Mouse (Mus musculus) testis, adult 10 weeks (tissue): ENCODE data around the gene Pitpnm2. TPM values are rescaled to one million over a fixed set of nuclear protein-coding genes. Genes with fewer than 3 reads are reported as not detected.

Experiments
- polyA plus RNA-seq: library from polyadenylated mRNA; stranded (reverse); fragments of 350-450 nt; fragmentation: Illumina TruSeq; extraction: RNeasy Lipid Tissue Mini Kit (QIAGEN cat#74804); gene quantifications from one replicate; pipeline ENCODE4 v1.2.3, GENCODE M21; 2014; ENCODE audit warnings: low read depth, low replicate concordance

The Pitpnm2 gene
- 12.0 TPM for polyA plus RNA-seq

GRCm38 (mm10) chr5:124249614-124250591 is at the start of gene Pitpnm2:
Pitpnm2 (minus strand) TSS chr5:124249760.

DNA sequence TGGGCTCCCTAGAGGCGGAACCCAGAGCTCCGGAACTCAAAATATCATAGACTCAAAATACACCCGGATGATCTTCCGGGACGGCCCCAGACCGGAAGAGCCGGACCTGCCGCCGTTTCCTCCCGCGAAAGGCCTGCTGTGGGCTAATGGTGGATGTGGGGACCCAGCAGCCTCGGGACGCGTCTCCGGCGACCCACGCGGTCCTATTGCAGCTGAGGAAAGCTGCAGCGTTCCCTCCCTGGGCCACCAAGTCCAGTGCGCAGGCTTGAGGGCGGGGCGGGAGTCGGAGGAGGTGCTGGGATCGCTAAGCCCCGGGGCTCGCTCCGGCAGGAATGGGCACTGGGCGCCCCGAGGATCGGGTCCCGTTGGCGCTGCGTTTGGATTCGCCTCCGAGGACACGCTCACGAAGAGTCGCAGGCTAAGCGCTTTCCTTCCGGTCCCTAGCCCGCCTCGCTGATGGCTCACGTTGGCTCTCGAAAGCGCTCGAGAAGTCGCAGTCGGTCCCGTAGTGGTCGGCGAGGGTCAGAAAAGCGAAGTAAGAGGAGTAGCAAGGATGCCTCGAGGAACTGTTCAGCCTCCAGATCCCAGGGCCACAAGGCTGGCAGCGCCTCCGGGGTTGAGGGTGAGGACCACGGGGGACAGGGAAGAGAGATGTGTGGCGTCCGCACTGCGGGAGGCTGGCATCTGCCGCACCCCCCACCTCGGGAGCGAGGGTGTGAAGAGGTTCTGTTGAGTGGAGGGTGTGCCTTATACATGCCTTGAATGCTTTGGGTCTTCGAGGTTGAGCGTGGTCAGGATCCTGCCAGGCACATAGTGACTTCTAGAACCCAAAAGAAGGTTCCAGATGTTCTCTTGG is 133.3 kb downstream of the Pitpnm2 start, which contains the start of gene Arl6ip4:
Arl6ip4 (plus strand) TSS at position 100 of the 856 bp plus-strand sequence.

DNA sequence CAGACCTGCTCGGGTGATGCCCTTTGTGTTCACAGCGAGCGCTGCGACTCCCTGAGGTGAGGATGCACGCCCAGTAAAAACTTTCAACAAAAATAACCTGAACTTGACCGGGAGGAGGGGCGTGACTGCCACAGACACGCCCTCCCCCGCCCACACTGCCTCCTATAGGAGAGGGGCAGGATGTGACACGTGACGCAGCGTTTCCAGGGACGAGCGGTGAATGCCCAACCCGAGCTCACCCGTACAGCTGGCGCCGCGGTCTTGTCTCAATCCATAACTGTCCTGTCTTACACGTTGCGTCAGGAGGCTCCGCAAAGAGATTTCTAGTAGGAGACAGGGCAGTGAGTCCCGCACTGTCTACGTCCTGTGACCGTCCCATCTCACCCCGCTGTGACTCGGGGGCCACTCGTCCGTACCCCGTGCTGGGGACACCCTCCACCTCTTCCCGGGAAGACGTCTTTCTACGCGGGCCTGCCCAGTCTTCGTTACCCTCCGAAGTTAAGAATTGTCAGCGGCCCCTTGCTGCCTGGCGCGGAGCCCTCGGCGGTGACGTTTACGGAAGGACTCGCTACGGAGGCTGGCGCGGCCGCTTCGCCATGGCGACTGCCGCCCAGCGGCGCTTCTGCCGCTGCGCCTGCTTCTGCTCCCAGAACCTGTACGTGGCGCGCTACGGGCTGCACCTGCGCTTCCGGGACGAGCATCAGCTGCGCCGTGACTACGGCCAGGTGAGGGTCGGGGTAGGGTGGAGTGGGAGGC is 137.6 kb downstream of the Pitpnm2 start, which contains the start of gene Ogfod2:
Ogfod2 (plus strand) TSS at position 556 of the 756 bp plus-strand sequence.

GRCm38 (mm10) chr5:124095596-124096232 is 153.8 kb downstream of the Pitpnm2 start, which contains the start of gene Abcb9:
Abcb9 (minus strand) TSS chr5:124095798.

Other genes starting within 250 kb of the Pitpnm2 start
- gene Vps37b, start 217.5 kb downstream of the Pitpnm2 start, polyA plus RNA-seq = 7.9 TPM
- 1.3 TPM for gene Abcb9, start 154.0 kb downstream of the Pitpnm2 start, polyA plus RNA-seq
- gene Ogfod2, start 137.5 kb downstream of the Pitpnm2 start, polyA plus RNA-seq = 3.0 TPM
- gene Arl6ip4, start 133.7 kb downstream of the Pitpnm2 start, polyA plus RNA-seq = 4.3 TPM
- gene Mphosph9, start 78.2 kb upstream of the Pitpnm2 start, polyA plus RNA-seq = 51.4 TPM
- gene 2810006K23Rik, start 78.3 kb upstream of the Pitpnm2 start, polyA plus RNA-seq = 7.6 TPM
- gene Cdk2ap1, start 113.3 kb upstream of the Pitpnm2 start, polyA plus RNA-seq = 44.7 TPM
- gene Sbno1, start 176.2 kb upstream of the Pitpnm2 start, polyA plus RNA-seq = 238 TPM
- gene Kmt5a, start 190.2 kb upstream of the Pitpnm2 start, polyA plus RNA-seq = 31.7 TPM
- gene Rilpl2, start 228.6 kb upstream of the Pitpnm2 start, polyA plus RNA-seq = 2.6 TPM
- 4.8 TPM for gene Snrnp35, start 233.4 kb upstream of the Pitpnm2 start, polyA plus RNA-seq